Mouse (Mus musculus): ENCODE data around the gene Wiz.

Wiz gene

DNA sequence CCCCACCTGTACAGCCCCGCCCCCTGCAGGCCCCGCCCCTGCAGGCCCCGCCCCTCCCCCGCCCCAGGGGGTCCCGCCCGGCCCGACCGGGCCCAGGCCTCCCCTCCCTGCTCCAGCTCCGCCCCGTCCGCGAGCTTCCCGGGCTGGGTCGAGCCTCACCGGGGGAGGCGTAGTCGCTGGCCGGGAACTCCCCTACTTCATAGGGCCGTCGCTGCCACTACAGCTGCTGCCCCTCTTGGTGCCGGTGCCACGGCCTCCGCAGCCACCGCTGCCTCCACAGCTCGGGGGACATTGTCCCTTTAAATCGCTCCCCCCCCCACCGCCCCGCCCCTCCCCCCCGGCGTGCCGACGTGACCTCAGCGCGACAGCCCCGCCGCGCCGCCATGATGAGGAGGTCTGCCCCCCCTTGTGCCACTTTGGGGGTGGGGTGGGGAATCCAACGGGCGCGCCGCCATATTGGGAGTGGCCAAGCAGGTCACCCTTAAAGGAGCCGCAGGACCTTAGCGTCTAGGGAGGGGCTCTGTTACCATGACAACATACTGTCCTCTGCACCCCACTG is at the start of gene Wiz:
TSS of gene Wiz (minus strand) at position 339 of the 559 bp plus-strand sequence.
- DNase-seq (ENCODE audit: low read depth, low spot score) = peak; percentile 86

DNA sequence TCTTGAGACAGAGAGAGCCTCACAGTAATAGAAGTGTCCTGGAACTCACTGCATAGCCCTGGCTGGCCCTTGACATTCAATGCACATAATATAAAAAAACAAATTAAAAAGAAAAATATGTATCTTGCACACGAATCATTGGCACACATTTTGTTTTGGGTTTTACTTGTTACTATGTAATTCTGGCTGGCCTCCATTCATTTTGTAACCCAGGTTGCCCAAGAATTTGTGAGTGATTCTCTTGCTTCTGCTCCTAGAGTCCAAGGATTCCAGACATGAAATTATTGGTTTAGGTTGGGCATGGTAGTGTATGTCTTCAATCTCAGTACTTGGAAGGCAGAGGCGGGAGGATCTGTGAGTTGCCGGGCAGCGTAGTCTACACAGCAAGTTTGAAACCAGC is 47.9 kb upstream of the Wiz start:
- DNase-seq (ENCODE audit: low read depth, low spot score) = no peak

DNA sequence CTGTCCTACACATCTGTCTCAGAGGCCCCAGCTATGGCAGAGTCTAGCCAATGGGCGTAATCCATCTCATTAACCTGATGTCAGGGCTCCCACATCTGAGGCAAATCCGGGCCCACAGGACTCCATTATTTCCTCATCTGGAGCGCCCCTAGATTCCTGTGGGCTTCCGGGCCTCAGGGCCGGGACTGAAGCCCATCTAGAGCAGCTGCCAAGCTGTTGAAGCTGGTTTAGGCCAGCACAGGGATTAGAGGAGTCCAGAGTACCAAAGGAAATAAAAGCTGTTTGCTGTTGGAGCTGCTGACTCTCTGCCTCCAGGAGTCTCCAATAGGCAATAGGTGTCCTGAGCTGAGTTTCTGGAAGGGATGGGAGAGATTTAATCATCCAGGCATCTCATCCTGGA is 45.9 kb upstream of the Wiz start:
- DNase-seq (ENCODE audit: low read depth, low spot score) = no peak

DNA sequence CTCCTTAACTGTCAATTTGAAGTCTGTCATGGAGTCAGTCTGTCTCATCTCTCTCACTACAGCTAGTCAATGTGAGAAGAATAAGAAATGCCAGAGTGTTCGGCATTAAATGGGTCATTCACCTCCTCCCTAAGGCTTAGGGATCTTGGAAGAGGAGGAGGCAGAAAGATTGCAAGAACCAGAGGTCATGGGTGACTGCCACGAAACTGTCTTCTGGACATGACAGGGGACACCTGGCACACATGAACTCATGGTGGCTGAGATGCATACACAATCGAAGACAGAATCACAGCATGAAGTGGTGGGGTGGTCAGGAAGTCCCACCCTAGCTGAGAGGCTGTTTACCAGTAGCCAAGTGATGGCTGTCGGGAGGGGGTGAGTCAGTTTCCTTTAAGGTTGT is 45.1 kb upstream of the Wiz start:
- DNase-seq (ENCODE audit: low read depth, low spot score) = no peak

DNA sequence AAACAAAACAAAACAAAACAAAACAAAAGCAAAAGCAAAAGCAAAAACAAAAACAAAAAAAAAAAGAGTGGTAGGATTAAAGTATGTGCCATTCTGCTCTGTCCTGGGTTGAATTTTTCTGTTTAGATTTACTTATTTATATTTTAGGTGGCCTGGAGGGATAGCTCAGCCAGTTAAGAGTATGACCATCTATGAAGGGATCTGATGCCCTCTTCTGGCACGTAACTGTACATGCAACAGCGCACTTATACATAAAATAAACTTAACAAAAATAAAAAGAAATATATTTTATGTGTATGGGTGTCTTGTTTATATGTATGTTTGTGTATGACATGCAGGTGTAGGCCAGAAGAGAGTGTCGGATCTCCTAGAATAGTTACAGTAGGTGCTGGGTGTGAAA is 42.7 kb upstream of the Wiz start:
- peak; percentile 72 for DNase-seq (ENCODE audit: low read depth, low spot score)

DNA sequence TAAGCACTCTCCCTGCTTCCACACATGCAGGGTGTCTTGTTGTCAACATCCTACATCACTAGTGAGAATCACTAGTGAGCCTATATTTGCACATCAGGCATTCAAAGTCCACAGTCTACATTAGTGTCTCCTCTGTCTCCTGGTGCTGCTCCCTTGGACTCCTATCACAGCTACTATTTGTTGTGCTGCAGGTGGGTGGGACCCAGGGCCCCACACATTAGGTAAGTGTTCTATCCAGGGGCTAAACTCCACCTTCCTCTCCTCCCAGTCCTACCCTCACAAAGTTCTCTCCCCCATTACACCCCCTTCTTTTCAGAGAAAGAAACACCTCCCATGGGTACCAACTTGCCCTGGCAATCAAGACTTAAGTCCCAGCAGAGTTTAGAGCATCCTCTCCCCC is 37.4 kb upstream of the Wiz start:
- DNase-seq (ENCODE audit: low read depth, low spot score) = no peak

DNA sequence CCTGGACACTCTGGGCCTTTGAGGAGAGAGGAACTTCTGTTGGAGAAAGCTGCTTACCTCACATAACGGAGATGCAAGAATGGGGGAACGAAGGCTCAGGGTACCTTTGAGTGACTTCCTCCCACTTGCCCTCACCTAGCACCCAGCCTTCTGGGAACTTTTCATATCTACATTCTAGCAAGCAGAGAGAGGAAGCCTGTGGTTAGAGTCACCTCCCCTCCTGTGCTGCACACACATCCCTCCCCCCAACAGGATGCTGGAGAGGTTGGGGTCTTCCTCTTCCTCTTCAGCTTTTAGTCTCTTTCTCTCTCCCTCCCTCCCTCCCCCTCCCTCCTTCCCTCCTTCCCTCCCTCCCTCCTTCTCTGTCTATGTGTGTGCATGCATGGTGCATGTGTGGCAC is 34.8 kb upstream of the Wiz start, which contains the start of gene Pglyrp2:
TSS of gene Pglyrp2 (minus strand) at position 134 of the 400 bp plus-strand sequence.
- DNase-seq (ENCODE audit: low read depth, low spot score) = no peak

DNA sequence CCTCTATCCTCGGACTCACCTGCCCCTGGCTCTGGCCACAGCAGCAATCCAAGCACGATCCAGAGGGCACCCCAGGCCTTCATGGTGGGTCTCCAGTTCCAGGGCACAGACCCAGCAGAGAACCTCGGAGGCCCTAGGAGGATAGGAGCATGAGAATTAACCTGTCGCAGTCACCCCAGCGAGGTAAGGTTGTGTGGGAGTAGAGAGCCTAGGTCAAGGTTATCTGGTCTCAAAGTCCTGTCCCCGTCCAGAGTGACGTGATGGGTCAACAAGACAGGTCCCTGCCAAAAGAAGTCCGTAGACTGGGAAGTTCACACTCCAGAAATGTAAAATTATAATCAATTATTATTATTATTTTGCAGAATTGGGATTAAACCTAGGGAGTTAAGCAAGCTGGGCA is 31.5 kb upstream of the Wiz start:
- no peak for DNase-seq (ENCODE audit: low read depth, low spot score)

DNA sequence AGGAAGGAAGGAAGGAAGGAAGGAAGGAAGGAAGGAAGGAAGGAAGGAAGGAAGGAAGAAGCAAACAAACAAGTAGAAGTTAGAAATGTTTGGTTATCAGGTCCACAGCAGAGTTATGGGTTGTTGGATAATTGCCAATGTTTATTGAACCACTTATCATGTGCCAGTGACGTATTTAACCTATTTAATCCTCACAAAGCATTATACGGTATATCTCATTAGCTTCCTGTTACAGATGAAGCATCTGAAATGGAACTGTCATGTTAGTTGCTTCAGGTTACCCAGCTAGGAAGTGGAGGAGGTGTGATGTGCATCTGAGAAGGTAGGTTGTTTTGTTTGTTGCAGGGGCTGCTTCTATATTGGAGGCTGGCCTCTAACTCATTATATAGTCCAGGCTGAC is 30.8 kb upstream of the Wiz start:
- no peak for DNase-seq (ENCODE audit: low read depth, low spot score)

DNA sequence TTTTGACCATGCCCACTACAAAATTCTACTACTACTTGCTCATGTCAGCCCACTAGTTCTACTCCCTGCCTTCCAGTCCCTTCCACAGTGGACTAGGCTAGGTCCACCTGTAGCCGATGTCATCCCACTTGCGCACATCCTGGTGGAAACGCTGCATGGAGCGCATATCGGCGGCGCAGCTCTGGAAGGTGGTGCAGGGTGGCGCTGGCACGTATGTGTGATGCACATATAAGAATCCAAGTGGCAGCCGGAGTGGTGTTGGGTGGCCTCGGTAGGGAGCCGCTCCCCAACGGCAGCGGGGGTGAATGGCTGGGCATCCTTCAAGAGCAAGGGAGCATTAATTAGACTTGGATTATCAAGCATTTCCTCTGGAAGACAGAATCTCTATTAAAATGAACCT is 27.5 kb upstream of the Wiz start:
- no peak for DNase-seq (ENCODE audit: low read depth, low spot score)

DNA sequence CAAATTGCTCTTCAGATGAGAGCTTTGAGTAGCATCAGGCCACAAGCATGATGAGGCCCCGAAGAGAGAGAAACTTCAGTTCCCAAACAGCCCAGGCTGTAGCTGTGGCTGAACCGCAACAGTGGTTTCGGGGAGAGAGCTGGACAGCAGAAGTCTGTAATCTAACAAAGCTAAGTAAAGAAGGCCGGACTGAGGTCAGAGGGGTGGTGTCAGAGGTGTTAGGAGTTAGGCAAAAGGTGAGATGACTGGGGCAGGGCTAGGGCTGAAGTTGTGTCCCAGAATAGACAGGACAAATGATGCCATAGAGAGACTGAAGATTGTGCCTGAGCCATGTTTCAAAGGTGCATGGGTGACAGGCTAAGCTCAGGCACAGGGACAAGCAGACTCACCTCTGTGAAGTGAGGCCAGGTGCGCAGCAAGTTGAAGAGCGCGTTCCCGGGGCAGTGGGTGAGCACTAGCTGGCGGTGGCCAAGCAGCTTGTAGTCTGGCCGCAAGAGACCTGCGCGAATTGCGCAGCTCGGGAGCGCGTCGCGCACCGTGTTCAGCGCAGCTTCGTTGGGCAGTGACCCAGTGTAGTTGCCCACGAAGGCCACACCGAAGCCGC is 26.3 kb upstream of the Wiz start:
- DNase-seq (ENCODE audit: low read depth, low spot score) = no peak

DNA sequence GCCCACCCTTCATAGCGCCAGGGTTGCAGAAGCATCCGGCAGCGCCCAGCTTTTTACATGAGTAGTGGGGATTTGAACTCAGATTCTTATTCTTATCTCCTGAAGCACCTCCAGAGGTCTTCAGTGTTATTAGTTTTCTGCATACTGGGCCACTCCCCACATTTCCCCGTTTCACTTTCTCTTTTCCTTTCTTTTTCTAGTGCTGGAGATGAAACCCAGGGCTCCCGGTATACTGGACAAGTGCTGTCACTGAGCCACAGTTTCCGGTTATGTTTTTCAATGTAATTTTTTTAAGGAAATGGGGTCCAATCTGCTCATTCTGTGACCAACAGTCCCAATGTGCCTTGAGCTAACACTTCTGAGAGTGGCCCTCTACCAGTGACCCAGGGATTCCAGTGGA is 22.7 kb upstream of the Wiz start:
- no peak for DNase-seq (ENCODE audit: low read depth, low spot score)

DNA sequence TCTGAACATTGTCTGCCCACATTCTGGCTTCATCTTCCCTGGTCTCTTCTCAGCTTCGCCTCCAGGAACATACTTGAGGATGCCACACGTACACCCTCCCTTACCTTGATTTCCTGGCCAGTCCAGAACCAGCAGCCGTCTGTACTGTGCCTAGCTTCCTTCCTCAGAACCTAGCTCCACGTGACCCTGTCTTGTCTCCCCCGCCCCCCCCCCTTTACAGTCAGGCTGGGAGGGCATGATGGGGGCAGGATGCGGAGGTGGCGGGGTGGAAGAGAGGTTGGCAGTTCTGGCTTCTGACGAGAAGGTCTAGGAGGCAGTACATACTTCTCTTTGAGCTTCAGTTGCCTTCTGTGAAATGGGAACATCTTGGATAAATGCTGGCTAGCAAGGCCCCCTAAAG is 14.2 kb upstream of the Wiz start, which contains the start of gene Rasal3:
TSS of gene Rasal3 (minus strand) at position 167 of the 400 bp plus-strand sequence.
- DNase-seq (ENCODE audit: low read depth, low spot score) = no peak

DNA sequence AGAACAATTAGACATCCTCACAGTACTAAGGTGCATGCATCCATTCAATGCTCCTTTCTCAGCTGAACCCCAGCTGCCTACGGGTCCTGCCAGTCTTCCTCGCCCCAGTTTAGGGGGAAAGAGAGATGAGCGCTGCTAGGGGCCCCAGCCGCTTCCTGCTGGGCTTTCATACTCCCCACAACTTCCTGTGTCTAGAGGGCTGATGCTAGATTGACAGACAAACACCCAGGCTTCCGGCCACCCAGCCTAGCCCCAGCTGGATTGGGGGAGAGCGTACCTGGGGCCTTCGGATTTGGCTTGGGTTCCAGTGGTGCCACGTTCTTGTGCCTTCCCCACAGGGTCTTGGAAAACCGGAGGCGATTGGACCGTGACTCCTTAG is 13.5 kb upstream of the Wiz start:
- DNase-seq (ENCODE audit: low read depth, low spot score) = no peak

DNA sequence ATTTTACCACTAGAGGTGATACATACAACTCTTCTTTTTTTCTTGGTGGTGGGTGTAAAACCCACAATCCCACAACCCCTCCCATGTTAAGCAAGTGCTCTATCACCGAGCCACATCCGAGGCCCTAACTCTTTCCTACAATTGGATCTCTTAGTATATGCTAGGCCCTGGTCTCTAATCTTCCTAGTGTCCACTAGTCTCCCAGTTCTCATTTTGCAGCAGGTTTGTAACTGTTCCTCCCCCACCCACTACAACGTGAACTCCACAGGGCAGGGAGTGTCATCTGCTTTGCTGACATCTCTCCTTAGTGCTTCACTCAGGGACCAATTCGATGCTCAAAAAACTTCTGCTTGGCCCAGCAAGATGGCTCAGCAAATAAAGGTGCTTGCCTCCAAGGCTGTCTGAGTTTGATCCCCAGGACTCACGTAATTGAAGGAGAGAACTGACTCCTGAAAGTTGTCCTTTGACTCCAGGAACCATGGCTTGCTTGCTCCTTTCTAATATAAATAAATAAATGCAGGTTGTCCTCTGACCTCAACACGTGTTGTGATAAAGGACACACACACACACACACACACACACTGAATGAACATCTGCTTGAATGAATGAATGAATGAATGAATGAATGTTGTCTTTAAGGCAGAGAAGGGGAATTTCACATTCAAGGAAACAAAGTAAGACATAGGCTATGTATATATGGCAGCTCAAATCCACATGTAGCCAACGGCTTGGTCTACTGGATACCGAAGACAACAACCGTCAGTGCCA is 13.0 kb upstream of the Wiz start:
- DNase-seq (ENCODE audit: low read depth, low spot score) = no peak

DNA sequence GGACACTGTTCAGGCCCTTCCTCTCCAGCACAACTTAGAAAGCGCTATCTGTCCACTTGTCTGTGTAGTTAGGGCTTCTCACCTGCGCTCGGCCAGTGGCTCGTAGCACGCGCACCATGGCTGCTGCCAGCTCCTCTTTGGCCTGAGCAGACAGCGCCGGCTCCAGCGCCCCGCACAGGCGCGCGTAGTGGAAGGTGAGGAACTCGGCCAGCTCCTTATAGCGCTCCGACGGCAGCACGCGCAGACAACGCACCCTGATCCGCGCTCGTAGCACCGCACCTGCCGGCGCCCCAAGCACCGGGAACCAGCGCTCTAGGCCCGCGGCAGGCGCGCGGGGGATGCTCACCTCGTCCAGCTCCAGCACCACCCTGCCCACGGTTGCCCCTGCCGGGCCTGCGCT is 7.0 kb upstream of the Wiz start:
- DNase-seq (ENCODE audit: low read depth, low spot score) = no peak

DNA sequence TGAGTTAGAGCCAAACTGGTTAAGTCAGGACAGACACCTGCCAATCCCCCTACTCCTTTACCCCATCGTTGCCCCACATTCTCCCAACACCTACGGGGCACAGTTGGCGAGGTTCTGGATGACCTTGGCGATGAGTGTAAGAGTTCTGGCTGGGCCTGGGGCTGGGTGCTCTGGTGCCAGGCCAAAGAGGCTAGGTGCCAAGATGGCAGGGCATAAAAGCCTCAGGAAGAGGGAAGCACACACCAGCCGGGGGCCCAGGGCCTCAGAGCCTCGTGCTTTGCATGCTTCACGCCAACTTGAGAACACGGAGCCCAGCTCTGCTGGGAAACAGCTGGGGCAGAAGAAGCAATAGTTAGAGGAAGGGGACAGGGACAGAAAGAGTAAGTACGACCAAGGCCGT is 4.7 kb upstream of the Wiz start:
- DNase-seq (ENCODE audit: low read depth, low spot score) = no peak

DNA sequence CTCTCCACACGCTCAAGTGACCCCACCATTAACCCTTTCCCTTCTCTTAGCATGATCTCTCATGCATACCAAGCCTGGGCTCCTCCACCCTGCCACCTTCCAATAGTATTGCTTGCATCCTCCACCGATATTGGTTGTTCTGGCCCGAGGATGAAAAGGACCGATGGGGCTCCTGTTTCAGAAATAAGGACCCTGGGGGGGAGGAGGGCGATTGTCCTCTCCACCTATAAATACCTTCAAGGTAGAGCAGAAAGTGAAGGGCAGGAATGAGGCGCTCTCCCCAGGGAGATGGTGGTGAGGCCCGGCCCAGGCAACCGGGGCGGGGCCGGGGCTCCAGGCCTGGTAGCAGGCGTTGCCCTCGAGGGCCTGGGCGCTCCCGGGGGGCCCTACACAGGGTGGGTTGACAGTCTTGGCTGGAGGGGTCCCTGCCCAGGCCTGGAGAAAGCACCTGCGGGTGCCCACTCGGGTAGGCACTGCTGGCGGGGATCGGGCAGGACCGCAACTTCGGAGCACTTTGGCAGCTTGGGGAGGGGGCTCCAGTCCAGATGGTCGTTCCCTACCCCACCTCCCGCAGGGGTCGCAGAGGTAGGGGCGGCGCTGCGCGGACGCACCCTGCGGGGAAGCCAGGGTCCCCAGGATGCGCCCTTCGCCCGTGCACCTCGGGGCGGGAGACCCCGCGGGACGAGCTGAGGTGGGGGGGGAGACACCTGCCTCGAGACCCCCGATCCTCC is 704 bp downstream of the Wiz start:
- peak; percentile 36 for DNase-seq (ENCODE audit: low read depth, low spot score)

DNA sequence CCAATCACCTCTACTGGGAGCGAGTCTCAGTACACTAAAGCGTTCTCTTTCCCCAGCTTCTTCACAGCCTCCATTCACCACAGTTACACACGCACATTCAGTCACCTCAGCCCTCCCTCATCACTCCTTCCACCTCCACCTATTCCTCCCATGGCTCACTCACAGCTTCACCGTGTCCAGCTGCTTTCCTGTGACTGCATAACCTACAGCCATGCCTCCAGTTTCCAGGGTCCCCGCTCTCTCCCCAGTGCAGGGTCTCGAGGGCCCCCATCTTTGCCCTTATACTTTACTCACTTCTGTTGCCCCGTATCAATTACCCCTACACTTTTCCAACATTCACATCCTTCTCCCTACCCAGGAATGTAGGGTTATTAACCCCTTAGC is 1.3 kb downstream of the Wiz start:
- no peak for DNase-seq (ENCODE audit: low read depth, low spot score)

DNA sequence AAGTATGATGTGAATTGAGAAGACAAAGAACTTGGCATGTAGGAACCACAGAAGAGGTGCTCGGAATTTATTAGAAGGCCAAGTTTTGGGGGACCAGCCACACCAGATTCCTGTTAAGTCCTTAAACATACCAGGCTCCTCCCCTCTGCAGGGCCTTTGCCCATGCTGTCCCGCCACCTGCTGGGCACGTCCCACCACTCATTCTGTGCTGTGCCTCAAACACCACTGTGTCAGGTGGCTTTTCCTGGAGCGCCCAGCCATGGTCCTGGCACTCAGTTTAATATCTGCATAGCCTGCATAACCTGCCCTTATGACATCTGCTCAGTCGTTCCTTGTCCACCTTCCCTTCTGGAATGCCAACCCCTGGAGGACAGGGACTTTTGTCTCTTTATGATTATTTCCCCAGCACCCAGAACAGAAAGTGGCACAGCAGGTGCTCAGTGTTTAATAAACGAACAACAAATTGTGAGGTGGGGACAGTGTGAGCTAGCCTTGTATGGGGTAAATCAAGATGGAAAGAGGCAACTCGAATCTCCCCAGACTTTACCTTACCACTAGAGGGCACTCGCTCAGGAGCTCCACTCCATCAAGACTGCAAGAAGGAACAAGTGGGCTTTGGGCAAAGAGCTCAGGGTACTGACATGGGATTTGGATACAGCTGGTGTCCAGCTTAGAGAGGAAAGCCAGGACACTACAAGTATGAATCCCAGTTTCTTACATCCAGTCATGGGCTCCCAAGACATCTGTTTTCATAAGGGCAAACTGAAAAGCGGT is 2.4 kb downstream of the Wiz start:
- peak; percentile 66 for DNase-seq (ENCODE audit: low read depth, low spot score)

DNA sequence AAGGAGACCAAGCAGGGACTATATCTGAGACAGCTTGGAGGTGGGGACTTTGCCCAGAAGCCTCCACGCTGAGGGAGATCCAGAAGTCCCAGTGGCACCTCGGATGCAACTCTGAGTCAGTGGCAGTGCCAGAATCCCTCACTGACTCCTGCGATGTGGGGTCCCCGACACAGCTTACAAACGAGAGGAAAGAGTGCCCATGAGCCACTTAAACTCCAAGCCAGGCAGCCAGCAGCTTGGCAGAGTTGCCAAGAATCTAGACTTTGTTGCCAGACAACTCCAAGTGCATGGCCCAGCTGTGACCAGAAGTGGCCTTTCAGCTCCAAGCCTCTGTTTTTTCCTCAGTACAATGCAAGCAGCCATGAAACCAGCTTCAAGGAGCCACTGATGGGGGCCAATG is 5.6 kb downstream of the Wiz start:
- DNase-seq (ENCODE audit: low read depth, low spot score) = no peak

DNA sequence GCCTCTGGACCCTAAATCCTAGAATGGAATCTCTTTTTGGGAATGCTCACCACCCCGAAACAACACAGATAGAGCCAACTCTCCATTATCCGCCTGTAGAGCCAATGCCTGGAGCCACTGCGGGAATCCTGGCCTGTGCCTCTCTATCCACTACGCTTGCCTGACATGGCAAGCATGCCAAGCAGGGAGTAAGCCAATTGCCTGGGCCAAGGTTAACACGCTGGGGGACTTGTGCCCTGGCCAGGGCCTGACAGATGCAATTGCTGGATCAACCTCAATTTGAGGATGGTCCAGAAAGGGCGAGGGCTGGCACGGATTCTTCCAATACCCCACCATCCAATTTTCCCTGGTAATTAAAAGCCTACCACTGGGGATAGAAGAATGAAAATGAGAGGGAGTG is 6.7 kb downstream of the Wiz start:
- no peak for DNase-seq (ENCODE audit: low read depth, low spot score)

Data from 3T3-L1 (cell line).